Mouse (Mus musculus) CD4-positive, CD25-positive, alpha-beta regulatory T cell, adult 2 months (primary cell): ENCODE measurements around the gene Anxa2.

Experiments used
- DNase-seq: peaks from one replicate; pipeline ENCODE4 v3.0.0-alpha.2; 2012; ENCODE audit warnings: low read depth, low spot score

Gene Anxa2

GRCm38 (mm10) chr9:69511881-69512590, 58.6 kb downstream of the Anxa2 start:
- DNase-seq = no peak

DNA sequence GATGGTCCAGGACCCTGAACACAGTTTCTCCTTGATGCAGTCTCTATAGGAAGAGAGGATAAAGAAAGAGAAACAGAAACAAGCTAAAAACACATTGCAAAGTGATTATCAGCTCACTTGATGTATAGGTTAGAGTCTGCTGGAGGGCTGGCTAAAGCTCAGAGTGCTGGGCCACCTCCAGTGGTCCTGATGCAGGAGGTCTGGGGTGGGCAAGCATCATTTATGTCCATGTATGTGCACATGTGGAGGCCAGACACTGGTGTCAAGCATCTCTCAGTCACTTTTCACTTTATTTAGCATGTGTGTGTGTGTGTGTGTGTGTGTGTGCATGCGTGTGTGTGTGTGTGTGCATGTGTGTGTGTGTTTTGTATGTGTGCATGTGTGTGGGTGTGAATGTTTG, 59.3 kb downstream of the Anxa2 start:
- DNase-seq = no peak

DNA sequence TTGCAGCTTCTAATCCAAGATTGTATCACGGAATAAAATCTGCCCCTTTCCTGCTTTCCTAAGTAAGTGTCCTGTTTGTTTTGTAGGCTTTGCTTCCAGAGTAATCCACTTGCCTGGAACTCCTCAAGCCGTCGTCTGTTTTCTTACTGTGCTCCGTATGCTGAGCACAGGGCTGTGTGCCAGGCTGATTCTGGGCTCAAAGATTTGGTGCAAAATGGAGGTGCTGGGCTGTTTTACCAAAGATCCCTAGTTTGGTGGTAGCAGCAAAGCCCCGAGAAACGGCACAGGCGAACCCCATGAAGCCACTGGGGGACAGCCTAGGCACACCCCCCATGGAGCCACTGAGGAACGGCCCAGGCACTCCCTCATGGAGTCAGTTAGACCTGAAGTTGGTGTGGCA, 60.8 kb downstream of the Anxa2 start:
- DNase-seq = no peak

GRCm38 (mm10) chr9:69515416-69515815, 62.0 kb downstream of the Anxa2 start:
- DNase-seq = no peak

DNA sequence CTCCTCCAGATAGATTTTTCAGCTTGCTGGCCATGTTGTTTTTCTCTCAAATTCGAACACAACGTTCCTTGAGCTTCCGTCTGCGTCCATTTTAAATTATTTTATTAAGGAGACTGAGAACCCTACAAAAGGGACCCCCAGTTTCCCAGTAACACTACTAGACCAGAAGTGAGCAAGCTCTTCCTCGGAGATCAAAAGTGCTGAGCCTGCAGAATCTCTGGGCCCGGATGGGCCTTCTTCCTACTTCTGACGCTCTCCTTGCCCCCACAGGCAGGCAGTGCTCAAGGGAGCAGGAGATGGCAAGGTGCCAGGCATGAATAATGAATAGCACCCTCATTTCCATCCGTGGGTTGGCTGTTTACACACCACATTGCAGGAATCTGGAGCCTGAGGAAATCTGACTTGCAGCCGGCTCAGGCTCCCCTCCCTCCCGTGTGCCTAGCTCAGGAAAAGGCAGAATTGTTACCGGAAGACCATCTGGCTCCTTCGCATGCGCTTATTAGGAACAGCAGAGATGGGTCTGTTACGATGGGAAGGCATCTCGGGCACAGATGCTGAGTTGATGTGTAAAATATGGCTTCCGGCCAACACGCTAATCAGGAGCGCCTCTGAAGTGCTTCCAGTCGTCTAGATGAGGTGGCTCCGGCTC, 64.1 kb downstream of the Anxa2 start:
- DNase-seq = no peak
